Mouse (Mus musculus) thymus, adult 2 months (tissue): ENCODE measurements at regions not wholly inside any gene's neighbourhood (a gene's known extent, or its start where the extent isn't known, plus 50 kb on each side); places are given as distances from the start of the nearest gene placed in this dataset.

Experiments
- CTCF ChIP-seq: fragments of 200-500 bp; IDR thresholded peaks from 2 replicates; pipeline ENCODE4 v1.5.1; 2012; ENCODE audit warnings: mild to moderate bottlenecking, control low read depth, low read length, moderate library complexity, borderline replicate concordance; ENCODE audit not compliant: control insufficient read depth, poor library complexity, insufficient read depth; ENCODE audit errors: extremely low read depth
- POLR2A ChIP-seq: fragments of 200-500 bp; IDR thresholded peaks from 2 replicates; pipeline ENCODE4 v1.6.1; 2012; ENCODE audit warnings: mild to moderate bottlenecking, low read length, control low read depth, moderate library complexity; ENCODE audit not compliant: control insufficient read depth, poor library complexity, insufficient read depth; ENCODE audit errors: extremely low read depth

DNA sequence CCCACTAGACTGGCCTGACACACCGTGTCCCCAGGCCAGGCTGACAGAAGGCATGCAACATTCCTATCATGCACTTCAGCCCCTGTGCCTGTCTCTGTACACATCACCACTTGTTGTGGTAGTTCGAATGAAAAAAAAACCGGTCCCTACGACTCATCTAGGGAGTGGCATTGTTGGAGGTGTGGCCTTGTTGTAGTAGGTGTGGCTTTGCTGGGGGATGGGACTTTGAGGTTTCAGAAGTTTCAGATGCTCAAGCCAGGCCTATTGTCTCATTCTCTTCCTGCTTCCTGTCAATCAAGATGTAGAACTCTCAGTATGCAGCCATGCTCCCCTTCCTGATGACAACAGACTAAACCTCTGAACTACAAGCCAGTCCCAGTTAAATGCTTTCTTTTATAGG is 162.1 kb upstream of the Gm49356 start:
- no peak for TF ChIP-seq CTCF
- TF ChIP-seq POLR2A = no peak
